Comparison of ENCODE assay signal across 12 mouse cellular contexts in the genomic region with DNA sequence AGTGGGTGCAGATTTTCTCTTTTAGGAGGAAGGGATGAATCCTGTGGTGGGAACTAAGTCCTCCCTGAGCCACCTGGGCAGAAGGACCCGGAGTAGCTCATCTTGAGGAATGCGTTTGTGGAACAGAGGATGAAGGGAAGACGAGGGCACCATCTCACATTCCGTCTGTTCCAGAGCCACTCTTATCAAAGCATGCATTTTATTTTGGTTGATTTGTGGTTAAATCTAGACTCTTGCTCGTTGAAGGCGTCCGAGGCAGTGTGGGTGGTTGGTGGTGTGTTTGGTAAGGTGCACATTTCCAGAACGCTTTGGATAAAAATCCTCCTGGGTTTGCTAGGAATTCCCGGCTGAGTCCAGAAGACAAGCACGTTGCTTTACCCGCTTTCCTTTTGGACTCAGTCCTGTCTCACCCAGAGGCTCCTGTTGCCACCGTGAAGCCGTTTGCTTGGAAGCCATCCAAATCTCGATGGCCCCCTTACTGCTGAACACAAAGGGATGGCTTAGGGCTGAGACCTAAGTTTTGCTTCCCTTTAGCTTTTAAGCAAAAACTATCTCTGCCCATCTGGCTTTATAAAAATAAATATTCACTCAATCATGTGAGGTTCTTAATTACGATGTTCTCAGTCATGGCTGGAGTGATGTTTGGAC. TPM values are rescaled to one million over a fixed set of nuclear protein-coding genes. Genes with fewer than 3 reads are reported as not detected.
A peak's percentile ranks its signal among the peaks of the same experiment; 100 is the strongest.
DNase-seq lines count a peak whose midpoint lies in the region; ATAC-seq and TF ChIP-seq lines count a peak whose summit lies in the region.
"Had no signal": no experiment of that assay in that cellular context is flagged by ENCODE, and none has a peak within 500 bp of the region (broad histone marks: within the 10 kb centered on the region; RNA-seq: fewer than 3 reads in every experiment).

No protein-coding gene starts in this region.

- H3K4me1 ChIP-seq in heart, embryonic 14.5 days (ENCODE audit: control insufficient read depth in 2 of 2, insufficient read depth in 2 of 2, low read length in 2 of 2) = peaks cover 25 to 41% of the 10 kb centered on the region in 2 experiments
- peaks cover 2% of the 10 kb centered on the region; the same call in 1 of the 2 replicates for H3K4me1 ChIP-seq in heart, adult 2 months (ENCODE audit: control insufficient read depth, insufficient read depth, low read length)
- peaks cover 32% of the 10 kb centered on the region for H3K4me1 ChIP-seq in intestine, embryonic 16.5 days (ENCODE audit: control insufficient read depth, insufficient read depth, low read length)
- H3K4me1 ChIP-seq in stomach, embryonic 16.5 days (ENCODE audit: control insufficient read depth, insufficient read depth, low read length) = peaks cover 34% of the 10 kb centered on the region

- no peak for TF ChIP-seq POLR2A in heart, adult 2 months (IDR thresholded peaks at IDR 0.05; ENCODE audit: insufficient read depth, low read depth, low read length)

- DNase-seq in heart, adult 2 months = no peak
- peak; percentile 40 to 64 for DNase-seq in right cerebral cortex, adult 2 months (ENCODE audit: low spot score in 2 of 2)
- no peak for DNase-seq in right cerebral cortex, postnatal 4 days
- DNase-seq in urinary bladder, postnatal 25 days (ENCODE audit: low spot score) = no peak
- DNase-seq in adrenal gland, adult 2 months = no peak
- DNase-seq: embryo, embryonic 11 days; kidney, adult 2 months; liver, postnatal 0 days had no signal

- no peak for ATAC-seq in heart, embryonic 14.5 days (ENCODE audit: insufficient number of reproducible peaks, insufficient read depth, low FRiP score, low read depth)
- no peak for ATAC-seq in intestine, embryonic 16.5 days
- no peak for ATAC-seq in stomach, embryonic 16.5 days (ENCODE audit: insufficient read depth, low FRiP score)
- ATAC-seq: liver, postnatal 0 days had no signal

- peak overlapping the region; percentile 8 to 91; a peak in 3 of 4 replicates for H3K4me3 ChIP-seq in heart, embryonic 14.5 days (ENCODE audit: control insufficient read depth in 1 of 2, insufficient read depth in 1 of 2, low read depth in 1 of 2, low read length in 2 of 2)
- no peak overlapping the region for H3K4me3 ChIP-seq in heart, adult 2 months
- no peak overlapping the region for H3K4me3 ChIP-seq in intestine, embryonic 16.5 days (ENCODE audit: low read length)
- H3K4me3 ChIP-seq in stomach, embryonic 16.5 days (replicated peaks; ENCODE audit: low read length) = 0 out of 2 replicates have a peak overlapping the region, but pooled peaks have one; percentile 2

- peak overlapping the region; percentile 86 for H3K4me2 ChIP-seq in heart, embryonic 14.5 days (ENCODE audit: low read length)
- H3K4me2 ChIP-seq in intestine, embryonic 16.5 days (ENCODE audit: low read depth, low read length) = peak overlapping the region; percentile 28; the same call in 1 of the 2 replicates
- peak overlapping the region; percentile 69; the same call in 1 of the 2 replicates for H3K4me2 ChIP-seq in stomach, embryonic 16.5 days (ENCODE audit: low read depth, low read length)

- H3K79me2 ChIP-seq in heart, adult 2 months (replicated peaks; ENCODE audit: control insufficient read depth, insufficient read depth, low read length) = no peaks in the 10 kb centered on the region

- no peak for TF ChIP-seq EP300 in heart, adult 2 months (IDR thresholded peaks at IDR 0.05; ENCODE audit: insufficient read depth, low read depth, low read length)

- TF ChIP-seq CTCF in heart, adult 2 months (IDR thresholded peaks at IDR 0.05) = no peak

- intact Hi-C loops in heart, adult 2 months (cut with DNase I) = loop anchor here (5.0 to 10.0 kb wide), 3 partner anchors 68 to 233 kb away; no protein-coding TSS in a partner anchor

- H3K9me3 ChIP-seq in heart, embryonic 14.5 days (ENCODE audit: control insufficient read depth, low read length) = 0 out of 2 replicates have a peak, but pooled peaks cover 4% of the 10 kb centered on the region
- H3K9me3 ChIP-seq in intestine, embryonic 16.5 days (ENCODE audit: control insufficient read depth, low read length) = peaks cover 3% of the 10 kb centered on the region; the same call in 1 of the 2 replicates
- H3K9me3 ChIP-seq in stomach, embryonic 16.5 days (replicated peaks; ENCODE audit: control insufficient read depth, low read length) = no peaks in the 10 kb centered on the region

- H3K36me3 ChIP-seq in heart, embryonic 14.5 days (ENCODE audit: control insufficient read depth, insufficient read depth, low read length) = peaks cover 17% of the 10 kb centered on the region
- H3K36me3 ChIP-seq in heart, adult 2 months (ENCODE audit: control insufficient read depth, insufficient read depth, low read length) = no peaks in the 10 kb centered on the region
- 0 out of 2 replicates have a peak, but pooled peaks cover 7% of the 10 kb centered on the region for H3K36me3 ChIP-seq in intestine, embryonic 16.5 days (ENCODE audit: control insufficient read depth, insufficient read depth, low read length)
- H3K36me3 ChIP-seq in stomach, embryonic 16.5 days (ENCODE audit: control insufficient read depth, insufficient read depth, low read length) = no peaks in the 10 kb centered on the region; the same call in 1 of the 2 replicates

- no peaks in the 10 kb centered on the region for H3K27me3 ChIP-seq in heart, embryonic 14.5 days (ENCODE audit: control insufficient read depth, insufficient read depth, low read length)
- peaks cover 3% of the 10 kb centered on the region for H3K27me3 ChIP-seq in heart, adult 2 months (ENCODE audit: control insufficient read depth, insufficient read depth, low read length)
- no peaks in the 10 kb centered on the region for H3K27me3 ChIP-seq in intestine, embryonic 16.5 days (replicated peaks; ENCODE audit: control insufficient read depth, insufficient read depth, low read length)
- H3K27me3 ChIP-seq in stomach, embryonic 16.5 days (ENCODE audit: control insufficient read depth, insufficient read depth, low read length) = peaks cover 4% of the 10 kb centered on the region; the same call in 1 of the 2 replicates

- H3K9ac ChIP-seq in heart, embryonic 14.5 days (ENCODE audit: low read length) = peak overlapping the region; percentile 97
- H3K9ac ChIP-seq in heart, adult 2 months (ENCODE audit: low read depth, low read length) = no peak overlapping the region
- 0 out of 2 replicates have a peak overlapping the region, but pooled peaks have one; percentile 30 for H3K9ac ChIP-seq in intestine, embryonic 16.5 days (ENCODE audit: low read depth, low read length)
- no peak overlapping the region for H3K9ac ChIP-seq in stomach, embryonic 16.5 days (ENCODE audit: low read length)
- H3K9ac ChIP-seq: liver, postnatal 0 days had no signal

- WGBS in heart, embryonic 14.5 days = 16% methylated on average over 15 of the region's 15 CpGs
- 59% methylated on average over 15 of the region's 15 CpGs for WGBS in heart, adult 2 months
- 52% methylated on average over 15 of the region's 15 CpGs for WGBS in intestine, embryonic 16.5 days
- WGBS in stomach, embryonic 16.5 days = 61% methylated on average over 15 of the region's 15 CpGs

- peak overlapping the region; percentile 72 to 82 for H3K27ac ChIP-seq in heart, embryonic 14.5 days (replicated peaks in 1 of 2; ENCODE audit: control insufficient read depth in 1 of 2, insufficient read depth in 1 of 2, low read depth in 2 of 2, low read length in 2 of 2)
- no peak overlapping the region for H3K27ac ChIP-seq in heart, adult 2 months
- no peak overlapping the region for H3K27ac ChIP-seq in intestine, embryonic 16.5 days (ENCODE audit: low read length)
- H3K27ac ChIP-seq in stomach, embryonic 16.5 days (ENCODE audit: low read length) = no peak overlapping the region

RNA-seq across cellular contexts. Expression of gene Hunk, which starts 3.4 kb away (rescaled TPM):
- 9.7 and 10.4 TPM in 2 replicates for polyA plus RNA-seq in heart, embryonic 14.5 days (2014; fragmentation: Nextera tagmentation; extraction: Ambion mirVana)
- total RNA-seq in heart, adult 2 months (2021) = under 1 TPM; 0.44 to 0.59 TPM
- 0.53 and 0.59 TPM in 2 replicates for polyA plus RNA-seq in heart, adult 2 months (2012; rRNA removed)
- 4.2 and 5.1 TPM in 2 replicates for polyA plus RNA-seq in intestine, embryonic 16.5 days (2015; fragmentation: Nextera tagmentation; extraction: Ambion mirVana)
- 5.6 and 6.0 TPM in 2 replicates for polyA plus RNA-seq in stomach, embryonic 16.5 days (2015; fragmentation: Nextera tagmentation; extraction: Ambion mirVana)
- 1 to 10 TPM; 2.8 to 6.4 TPM for total RNA-seq in adrenal gland, adult 2 months (2021)
- 2.2 and 2.7 TPM in 2 replicates for polyA plus RNA-seq in adrenal gland, adult 2 months (2012; rRNA removed)
- total RNA-seq: CH12.LX had no signal

Comparison
In these comparisons a context has a peak if more than half of its experiments do, and no peak if none do; other contexts are left out.
1. H3K27ac ChIP-seq: peak in heart, embryonic 14.5 days (2 of 2); none in heart, adult 2 months (single experiment), intestine, embryonic 16.5 days (single experiment) and stomach, embryonic 16.5 days (single experiment).
2. H3K4me3 ChIP-seq: peak in heart, embryonic 14.5 days (2 of 2) and stomach, embryonic 16.5 days (single experiment); none in heart, adult 2 months (single experiment) and intestine, embryonic 16.5 days (single experiment).
3. H3K9ac ChIP-seq: peak in heart, embryonic 14.5 days (single experiment) and intestine, embryonic 16.5 days (single experiment); none in heart, adult 2 months (single experiment) and stomach, embryonic 16.5 days (single experiment).
4. DNase-seq: peak in right cerebral cortex, adult 2 months (2 of 2); none in heart, adult 2 months (0 of 2), right cerebral cortex, postnatal 4 days (single experiment), urinary bladder, postnatal 25 days (single experiment) and adrenal gland, adult 2 months (single experiment).
5. H3K4me2 ChIP-seq: peak in every context shown above with its lines; median percentile 86 in heart, embryonic 14.5 days; 69 in stomach, embryonic 16.5 days; 28 in intestine, embryonic 16.5 days.